Mouse (Mus musculus): ENCODE measurements around the gene Ift88. TPM values are rescaled to one million over a fixed set of nuclear protein-coding genes. Genes with fewer than 3 reads are reported as not detected.
A peak's percentile ranks its signal among the peaks of the same experiment; 100 is the strongest.

Ift88 gene
- total RNA-seq, 2 experiments from 2014 or later: 2.9 to 4.7 TPM

- no peak for DNase-seq
Observed at GRCm38 (mm10) chr14:57527598-57527997, 103.7 kb downstream of the Ift88 start.

DNA sequence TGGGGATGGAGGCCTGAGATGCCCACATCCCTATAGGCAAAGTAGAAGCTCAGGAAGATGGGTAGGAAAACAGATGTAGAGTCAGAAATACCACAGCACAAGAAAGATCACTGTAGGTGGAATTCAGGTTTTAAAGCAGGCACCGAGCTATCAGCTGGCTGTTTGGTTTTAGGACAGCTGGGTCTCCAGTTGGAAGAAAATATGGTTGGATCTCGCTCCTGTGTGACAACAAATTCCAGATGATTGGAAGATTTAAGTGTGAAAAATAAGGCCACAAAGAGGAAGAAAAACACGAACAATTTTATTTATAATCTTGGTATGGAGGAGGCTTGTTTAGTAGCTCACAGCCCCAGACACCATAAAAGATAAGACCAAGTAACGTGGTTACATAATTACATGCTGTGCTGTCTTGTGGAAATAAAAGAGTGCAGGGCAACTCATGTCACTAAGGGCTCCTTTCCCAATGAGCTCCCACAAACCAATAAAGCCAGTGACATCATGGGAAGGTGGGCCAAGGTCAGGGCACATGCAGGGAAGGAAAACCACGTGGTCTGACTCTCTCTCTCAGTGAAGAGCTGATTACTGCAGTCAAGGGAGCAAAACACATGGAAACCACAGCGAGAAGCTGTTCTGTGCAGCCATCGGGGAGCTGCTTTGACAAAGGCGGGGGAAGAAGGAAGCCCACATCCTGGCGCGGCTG, 105.4 kb downstream of the Ift88 start:
- intact Hi-C loops (cut with DNase I): loop anchor here (5.0 to 10.0 kb wide), 2 partner anchors 43 to 154 kb away; partner anchors contain the start of gene Eef1akmt1
- DNase-seq: no peak

More at GRCm38 (mm10) chr14:57527598-57527997, 103.7 kb downstream of the Ift88 start:
- intact Hi-C loops (cut with DNase I): loop anchor here (5.0 to 10.0 kb wide), 2 partner anchors 45 to 153 kb away; partner anchors contain the start of gene Eef1akmt1

DNA sequence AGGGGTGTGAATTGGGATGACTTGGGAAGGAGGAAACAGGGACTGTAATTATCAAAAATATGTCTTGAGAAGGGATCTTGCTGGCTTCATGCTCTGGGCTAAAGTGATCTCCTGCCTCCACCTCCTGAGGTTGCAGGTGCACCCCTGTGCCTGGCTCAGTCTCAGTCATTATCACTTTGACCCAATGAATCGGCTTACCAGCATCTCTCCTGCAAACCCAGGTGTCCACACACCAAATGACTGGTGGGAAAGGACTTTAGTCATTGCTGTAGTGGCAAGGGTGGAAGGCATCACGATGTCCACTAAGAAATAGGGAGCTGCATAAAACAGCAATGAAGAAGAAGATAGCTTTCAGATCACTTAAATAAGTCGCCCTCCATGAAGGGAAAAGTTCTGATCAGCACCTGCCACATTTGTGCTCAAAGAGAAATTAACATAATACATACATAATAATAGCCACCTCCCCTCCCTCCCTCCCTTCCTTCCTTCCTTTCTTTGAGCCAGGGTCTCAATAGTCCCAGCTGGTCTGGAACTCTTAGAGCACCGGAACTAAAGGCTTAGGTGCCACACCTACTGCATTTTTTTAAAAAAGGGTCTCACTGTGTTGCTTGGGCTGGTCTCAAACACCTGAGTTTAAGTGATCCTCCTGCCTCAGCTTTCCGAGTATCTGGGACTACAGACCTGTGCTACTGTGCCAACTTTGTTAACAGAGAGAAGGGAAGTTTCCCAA, 106.1 kb downstream of the Ift88 start:
- intact Hi-C loops (cut with DNase I): loop anchor here (5.0 to 10.0 kb wide), 2 partner anchors 42 to 155 kb away; partner anchors contain the start of gene Eef1akmt1
- no peak for DNase-seq

DNA sequence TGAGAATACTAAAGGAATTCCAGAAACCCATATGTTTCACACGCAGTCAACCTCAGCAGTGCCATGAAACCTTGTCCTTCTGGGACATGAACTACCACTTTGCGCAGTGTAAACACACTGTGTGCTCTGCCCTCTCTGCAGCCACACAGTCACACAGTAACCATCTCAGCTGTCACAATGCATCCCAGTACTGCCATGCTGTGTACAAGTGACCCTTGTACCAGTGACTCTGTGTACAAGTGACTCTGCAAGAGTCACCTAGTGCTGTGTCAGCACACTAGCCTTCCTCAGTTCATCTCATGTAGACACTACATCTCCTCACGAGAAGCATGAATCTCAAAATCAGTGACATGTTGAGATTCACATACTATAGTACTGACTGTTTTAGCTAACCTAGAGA, 108.7 kb downstream of the Ift88 start:
- intact Hi-C loops (cut with DNase I): loop anchor here (2.0 kb wide), 1 partner anchor 84 kb away; no protein-coding TSS in a partner anchor
- DNase-seq: no peak

GRCm38 (mm10) chr14:57533214-57533613, 109.4 kb downstream of the Ift88 start:
- peak in 1 of 2 experiments; percentile 49 for DNase-seq
- intact Hi-C loops (cut with DNase I): loop anchor here (2.0 kb wide), 1 partner anchor 84 kb away; no protein-coding TSS in a partner anchor

DNA sequence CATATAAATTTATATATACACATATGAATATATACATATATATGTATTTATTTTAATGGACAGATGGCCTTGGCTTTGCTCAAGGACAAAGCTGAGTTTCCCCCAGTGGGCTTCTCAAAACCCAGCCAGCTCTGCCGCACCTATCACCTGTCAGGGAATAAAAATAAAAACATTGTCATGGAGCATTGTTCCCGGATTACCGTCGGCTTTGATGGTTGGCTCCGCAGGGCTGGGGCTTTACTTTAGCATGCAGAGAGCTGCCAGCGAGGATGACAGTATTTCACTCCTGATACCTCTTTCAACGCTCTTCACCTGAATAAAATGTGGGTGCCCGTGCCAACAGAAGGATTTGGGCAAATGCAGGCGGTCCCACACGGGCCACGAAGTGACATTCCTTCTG, 110.0 kb downstream of the Ift88 start:
- intact Hi-C loops (cut with DNase I): loop anchor here (2.0 kb wide), 1 partner anchor 83 kb away; no protein-coding TSS in a partner anchor
- no peak for DNase-seq

- intact Hi-C loops (cut with DNase I): no loop called here
- DNase-seq: no peak
Observed at GRCm38 (mm10) chr14:57534346-57534745, 110.5 kb downstream of the Ift88 start.

GRCm38 (mm10) chr14:57534961-57535360, 111.1 kb downstream of the Ift88 start:
- peak; percentile 55 to 70 for DNase-seq
- intact Hi-C loops (cut with DNase I): no loop called here

DNA sequence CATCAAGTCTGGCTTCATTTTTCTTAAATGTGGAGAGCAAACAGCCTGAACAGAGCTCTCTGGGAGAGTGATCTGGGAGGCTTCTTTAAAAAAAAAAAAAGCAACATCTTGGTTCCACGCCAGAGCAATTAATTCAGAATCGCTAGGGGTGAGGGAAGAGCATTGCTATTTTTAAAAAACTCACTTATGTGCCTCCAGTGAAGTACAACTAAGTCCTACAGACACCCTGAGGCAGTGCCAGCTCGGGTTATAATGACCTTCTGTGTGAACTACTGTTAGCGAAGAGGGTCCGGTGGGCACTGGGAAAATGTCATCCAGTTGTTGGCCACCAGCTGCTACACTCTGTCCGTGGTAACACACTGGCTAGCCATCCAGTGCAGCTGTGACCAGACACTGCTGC, 111.8 kb downstream of the Ift88 start:
- intact Hi-C loops (cut with DNase I): no loop called here
- no peak for DNase-seq

GRCm38 (mm10) chr14:57536820-57537219, 113.0 kb downstream of the Ift88 start:
- no peak for DNase-seq
- intact Hi-C loops (cut with DNase I): no loop called here

DNA sequence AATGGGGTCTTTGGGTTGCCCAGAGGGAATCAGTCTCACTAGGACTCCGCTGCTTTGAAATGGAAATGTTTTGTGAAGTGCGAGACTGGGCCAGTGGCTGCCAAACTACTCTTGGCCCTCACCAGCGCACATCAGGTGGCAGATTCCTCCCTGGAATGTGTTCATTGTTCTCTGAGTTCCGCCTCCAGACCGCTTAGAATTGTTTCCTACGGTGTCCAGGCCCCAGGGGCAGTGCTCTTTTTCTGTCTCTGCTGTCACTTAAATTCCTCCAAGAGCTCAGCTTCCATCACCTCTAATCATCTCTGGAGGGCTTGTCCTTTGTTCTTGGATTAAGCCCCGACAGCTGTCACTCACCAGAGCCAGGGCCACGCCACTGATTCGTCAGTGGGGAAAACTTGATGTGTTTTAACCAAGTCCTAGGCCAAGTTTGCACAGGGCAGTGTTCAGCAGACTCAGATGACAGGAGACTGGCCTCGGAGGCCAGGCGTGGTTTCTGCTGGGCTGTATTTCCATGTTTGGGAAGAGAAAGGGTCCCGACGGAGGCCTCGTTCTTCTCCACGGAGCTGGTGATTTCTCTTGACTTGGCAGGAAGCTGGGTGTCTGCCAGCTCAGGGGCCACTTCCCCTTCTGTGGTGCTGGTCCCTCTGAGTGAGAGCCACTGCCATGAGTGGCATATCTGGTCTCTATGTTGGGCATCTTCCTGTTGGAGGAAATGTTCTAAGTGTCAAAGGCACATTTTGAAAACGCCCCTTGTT, 113.6 kb downstream of the Ift88 start:
- no peak for DNase-seq
- intact Hi-C loops (cut with DNase I): no loop called here

DNA sequence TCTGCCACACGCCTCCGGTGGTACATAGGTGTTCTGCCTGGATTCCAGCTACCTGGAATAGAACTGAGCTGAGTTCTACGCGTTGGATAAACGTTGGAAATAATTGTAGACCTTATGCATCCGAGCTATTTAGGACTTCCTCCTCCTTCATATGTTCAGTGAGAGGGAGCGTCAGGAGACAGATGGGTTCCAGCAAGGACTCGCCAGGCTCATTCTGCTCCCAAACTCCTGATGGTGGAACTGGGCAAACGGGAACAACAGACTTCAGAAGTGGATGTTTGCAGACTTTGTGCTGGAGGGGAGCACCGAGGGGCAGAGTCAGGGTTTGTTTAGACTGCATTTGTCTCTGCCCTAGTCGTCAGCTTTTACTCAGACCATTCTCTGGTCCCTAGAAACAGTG, 116.8 kb downstream of the Ift88 start:
- intact Hi-C loops (cut with DNase I): no loop called here
- DNase-seq: no peak

DNA sequence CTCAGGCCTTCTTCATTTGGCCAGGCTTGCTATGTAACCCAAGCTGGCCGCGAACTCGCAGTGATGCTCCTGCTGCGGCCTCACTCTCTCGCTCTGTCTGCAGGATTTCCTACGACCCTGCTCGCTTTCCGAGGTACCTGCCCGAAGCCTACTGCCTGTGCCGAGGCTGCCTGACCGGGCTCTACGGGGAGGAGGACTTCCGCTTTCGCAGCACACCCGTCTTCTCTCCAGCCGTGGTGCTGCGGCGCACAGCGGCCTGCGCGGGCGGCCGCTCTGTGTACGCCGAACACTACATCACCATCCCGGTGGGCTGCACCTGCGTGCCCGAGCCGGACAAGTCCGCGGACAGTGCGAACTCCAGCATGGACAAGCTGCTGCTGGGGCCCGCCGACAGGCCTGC, 118.4 kb downstream of the Ift88 start:
- DNase-seq: no peak
- intact Hi-C loops (cut with DNase I): no loop called here

GRCm38 (mm10) chr14:57543420-57544039, 119.7 kb downstream of the Ift88 start:
- intact Hi-C loops (cut with DNase I): no loop called here
- no peak for DNase-seq

DNA sequence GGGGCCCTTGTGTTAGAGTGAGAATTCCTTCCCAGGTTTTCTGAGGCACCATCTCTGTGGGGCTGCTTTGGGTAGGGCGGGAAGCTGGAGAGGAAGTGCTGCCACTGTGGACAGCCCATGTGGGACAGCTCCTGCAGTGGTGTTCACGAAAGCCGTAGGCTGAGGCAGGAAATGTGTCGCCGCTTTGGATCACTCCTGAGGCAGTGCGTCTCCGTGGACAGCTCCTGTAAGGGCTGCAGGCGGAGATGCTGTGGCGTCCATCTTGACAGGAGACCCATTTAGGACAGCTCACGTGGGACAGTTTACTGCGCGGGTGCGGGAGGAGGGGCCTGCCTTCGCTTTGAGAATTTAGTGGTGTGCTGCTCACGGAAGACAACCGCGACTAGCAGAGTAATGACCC, 121.7 kb downstream of the Ift88 start:
- intact Hi-C loops (cut with DNase I): no loop called here
- no peak for DNase-seq

DNA sequence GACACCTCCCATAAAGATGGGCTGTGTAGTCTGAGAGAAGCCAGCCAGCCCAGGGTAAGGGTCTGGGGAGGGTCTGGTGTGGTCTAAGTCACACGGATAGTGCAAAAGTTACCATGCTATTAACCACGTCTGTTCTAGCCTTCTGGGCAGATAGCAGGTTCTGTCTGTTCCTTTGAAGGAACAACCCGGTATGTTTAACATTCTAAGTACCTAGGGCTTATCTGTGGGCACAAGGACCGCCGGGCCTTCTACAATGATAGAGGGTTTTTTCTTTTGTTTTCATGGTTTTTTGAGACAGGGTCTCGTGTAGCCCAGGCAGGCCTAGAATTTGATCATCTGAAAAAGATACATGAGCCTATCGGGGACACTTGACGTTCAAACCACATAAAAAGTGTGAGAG, 122.3 kb downstream of the Ift88 start:
- intact Hi-C loops (cut with DNase I): no loop called here
- DNase-seq: no peak

DNA sequence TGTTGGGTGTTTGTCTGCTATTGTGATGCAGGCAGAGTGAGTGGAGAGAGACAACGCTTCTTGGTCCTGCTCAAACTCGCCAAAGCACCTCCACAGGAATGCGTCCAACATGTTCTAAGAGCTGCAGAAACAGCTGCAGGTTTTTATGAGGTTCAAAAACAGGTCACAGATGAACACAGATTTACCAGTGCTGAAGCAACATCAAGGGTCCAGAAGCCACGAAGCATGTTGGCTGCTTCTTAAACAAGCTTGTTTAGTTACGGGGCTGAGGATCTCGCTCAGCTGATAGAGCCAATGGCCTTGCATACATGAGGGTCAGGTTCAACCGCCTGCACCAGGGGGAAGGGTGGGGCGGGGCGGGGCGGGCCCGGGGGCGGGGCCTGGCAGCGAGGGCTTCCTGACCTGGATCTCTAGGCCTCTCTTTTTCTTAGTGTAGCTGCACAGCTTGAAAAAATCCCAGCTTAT, 122.7 kb downstream of the Ift88 start:
- intact Hi-C loops (cut with DNase I): no loop called here
- no peak for DNase-seq

DNA sequence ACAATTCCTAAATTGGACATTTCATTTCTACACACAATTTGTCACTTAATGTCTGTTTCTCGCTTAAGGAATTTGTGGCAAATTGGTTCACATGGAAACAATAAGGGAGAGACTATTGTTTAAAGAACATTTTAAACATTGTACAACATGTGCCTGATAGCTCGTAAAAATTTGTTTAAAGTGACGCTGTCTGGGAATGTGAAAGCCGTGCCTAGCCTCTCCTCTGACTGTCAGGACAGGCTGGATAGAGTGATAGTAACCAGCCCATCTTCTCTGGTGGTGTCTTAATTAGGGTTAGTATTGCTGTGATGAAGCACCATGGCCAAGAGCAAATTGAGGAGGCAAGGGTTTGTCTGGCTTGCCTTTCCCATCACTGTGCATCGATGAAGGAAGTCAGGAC, 123.2 kb downstream of the Ift88 start:
- intact Hi-C loops (cut with DNase I): no loop called here

GRCm38 (mm10) chr14:57552945-57553344, 129.1 kb downstream of the Ift88 start:
- no peak for DNase-seq
- intact Hi-C loops (cut with DNase I): no loop called here

More for the DNA sequence above, 123.2 kb downstream of the Ift88 start:
- DNase-seq: no peak

- DNase-seq: no peak
- intact Hi-C loops (cut with DNase I): no loop called here
Observed at GRCm38 (mm10) chr14:57554434-57554833, 130.6 kb downstream of the Ift88 start.

All from gastrocnemius, postnatal 36 days (tissue).